Mouse (Mus musculus): Measurements from ENCODE around the gene Ttc27. TPM values are rescaled to one million over a fixed set of nuclear protein-coding genes. Genes with fewer than 3 reads are reported as not detected.

Gene Ttc27
- total and polyA plus RNA-seq, 3 experiments, result 52.9 to 92.9 (median 70.3) TPM

DNA sequence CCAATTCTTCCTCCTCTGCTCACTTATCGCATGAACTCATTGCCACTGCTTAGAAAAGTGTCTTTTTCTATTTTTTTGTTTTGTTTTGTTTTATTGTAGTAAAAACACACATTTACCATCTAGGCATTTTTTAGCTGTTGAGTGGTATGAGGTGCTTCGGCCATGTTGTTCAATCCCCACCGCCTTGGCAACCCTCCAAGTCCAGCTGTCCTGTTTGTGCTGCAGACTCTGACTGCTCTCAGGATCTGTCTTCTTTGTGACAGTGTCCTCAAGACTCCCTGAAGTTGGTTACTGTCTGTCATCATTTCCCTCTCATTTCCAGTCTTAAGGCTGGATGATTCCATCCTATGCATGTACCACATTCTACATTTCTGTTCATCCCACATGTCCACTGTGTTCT is 132.7 kb downstream of the Ttc27 start:
- Histone ChIP-seq H3K4me1 (ENCODE audit: control insufficient read depth in 1 of 2, insufficient read depth in 2 of 2) (peaks cover 0 to 5% of the 10 kb centered on the region in 2 experiments; a peak in 1 of 4 replicates), H3K4me2 (ENCODE audit: insufficient read depth, low read depth, poor library complexity, severe bottlenecking) (no peak overlapping the region), H3K36me3 (replicated peaks in 1 of 2; ENCODE audit: control insufficient read depth in 1 of 2, insufficient read depth in 1 of 2, low read length in 1 of 2) (peaks cover 6 to 38% of the 10 kb centered on the region in 2 experiments), H3K9me3 (replicated peaks; ENCODE audit: low read length) (no peaks in the 10 kb centered on the region), H3K27ac (ENCODE audit: insufficient read depth, low read depth) (no peak overlapping the region), H3K27me3 (replicated peaks) (no peaks in the 10 kb centered on the region), H3K4me3 (replicated peaks in 1 of 3; ENCODE audit: low read depth in 2 of 3, low read length in 2 of 3, poor library complexity in 1 of 3) (no peak overlapping the region), H3K79me2 (replicated peaks; ENCODE audit: control insufficient read depth, extremely low read depth, insufficient read depth, poor library complexity, severe bottlenecking) (no peaks in the 10 kb centered on the region), H3K9ac (ENCODE audit: insufficient read depth, low read depth) (no peak overlapping the region)
- in situ Hi-C loops (cut with MboI; ENCODE audit: low pct_ligation_motif_present, low pct_unique_long_range_greater_than_20kb, low sequenced_read_pairs) (no loop called here), dilution Hi-C loops (cut with MboI; ENCODE audit: extremely low pct_ligation_motif_present, extremely low pct_unique_long_range_greater_than_20kb, low sequenced_read_pairs) (no loop called here)
- TF ChIP-seq ETS1 (conservative IDR thresholded peaks at IDR 0.05; ENCODE audit: low read depth, low read length) (no peak), MAZ (IDR thresholded peaks at IDR 0.05; ENCODE audit: low read depth, low read length) (no peak), NRF1 (IDR thresholded peaks at IDR 0.05; ENCODE audit: low read depth, low read length) (no peak), USF1 (IDR thresholded peaks at IDR 0.05; ENCODE audit: low read depth, low read length) (no peak), HCFC1 (IDR thresholded peaks at IDR 0.05; ENCODE audit: low read depth, low read length) (no peak), ELF1 (IDR thresholded peaks at IDR 0.05; ENCODE audit: low read depth, low read length) (no peak), PAX5 (IDR thresholded peaks at IDR 0.05; ENCODE audit: low read length) (no peak), USF2 (conservative IDR thresholded peaks at IDR 0.05; ENCODE audit: low read depth, low read length) (no peak), RCOR1 (conservative IDR thresholded peaks at IDR 0.05; ENCODE audit: low read depth, low read length) (no peak), JUN (IDR thresholded peaks at IDR 0.05; ENCODE audit: insufficient read depth, low read depth, low read length) (no peak), SMC3 (IDR thresholded peaks at IDR 0.05; ENCODE audit: low read depth, low read length) (no peak), MEF2A (IDR thresholded peaks at IDR 0.05; ENCODE audit: borderline replicate concordance, low read depth, low read length) (no peak), KAT2A (IDR thresholded peaks at IDR 0.05; ENCODE audit: insufficient replicate concordance, low read length) (no peak), CTCF (conservative IDR thresholded peaks at IDR 0.05 in 1 of 2, IDR thresholded peaks at IDR 0.05 in 1 of 2; ENCODE audit: low read depth in 2 of 2, low read length in 2 of 2) (no peak), CHD1 (IDR thresholded peaks at IDR 0.05; ENCODE audit: low read depth, low read length) (no peak), NELFE (IDR thresholded peaks at IDR 0.05; ENCODE audit: low read depth, low read length) (no peak), IRF4 (IDR thresholded peaks at IDR 0.05; ENCODE audit: low read depth, low read length) (no peak), POLR2A (IDR thresholded peaks at IDR 0.05; ENCODE audit: low read depth, low read length) (no peak)
- DNase-seq (ENCODE audit: extremely low read depth), result no peak

DNA sequence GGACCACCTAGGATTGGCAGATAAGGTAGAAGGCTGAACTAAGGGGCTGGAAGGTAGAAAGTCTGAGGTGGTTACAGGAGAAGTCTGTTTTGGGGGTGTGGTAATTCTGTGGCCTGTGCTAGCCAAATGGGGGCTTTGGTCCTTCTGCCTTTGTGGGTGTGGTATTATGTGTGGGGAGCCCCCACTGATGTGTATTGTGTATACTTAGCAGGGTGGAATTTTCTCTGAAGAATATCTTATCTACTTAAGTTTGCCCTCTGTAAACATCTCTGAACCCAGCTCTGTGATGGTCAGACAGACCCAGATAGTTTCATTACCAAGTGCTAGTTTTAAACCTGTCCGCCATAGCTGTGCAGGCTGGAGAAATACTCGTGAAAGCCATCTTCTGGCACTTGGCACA is 141.8 kb downstream of the Ttc27 start:
- Histone ChIP-seq H3K4me1 (ENCODE audit: control insufficient read depth in 1 of 2, insufficient read depth in 2 of 2) (peaks cover 0 to 35% of the 10 kb centered on the region in 2 experiments; a peak in 2 of 4 replicates), H3K79me2 (replicated peaks; ENCODE audit: control insufficient read depth, extremely low read depth, insufficient read depth, poor library complexity, severe bottlenecking) (no peaks in the 10 kb centered on the region), H3K4me3 (replicated peaks in 1 of 3; ENCODE audit: low read depth in 2 of 3, low read length in 2 of 3, poor library complexity in 1 of 3) (no peak overlapping the region), H3K27ac (ENCODE audit: insufficient read depth, low read depth) (no peak overlapping the region), H3K36me3 (replicated peaks in 1 of 2; ENCODE audit: control insufficient read depth in 1 of 2, insufficient read depth in 1 of 2, low read length in 1 of 2) (peaks cover 23 to 76% of the 10 kb centered on the region in 2 experiments), H3K27me3 (replicated peaks) (no peaks in the 10 kb centered on the region), H3K4me2 (ENCODE audit: insufficient read depth, low read depth, poor library complexity, severe bottlenecking) (no peak overlapping the region), H3K9ac (ENCODE audit: insufficient read depth, low read depth) (no peak overlapping the region), H3K9me3 (replicated peaks; ENCODE audit: low read length) (no peaks in the 10 kb centered on the region)
- DNase-seq (ENCODE audit: extremely low read depth), result no peak
- in situ Hi-C loops (cut with MboI; ENCODE audit: low pct_ligation_motif_present, low pct_unique_long_range_greater_than_20kb, low sequenced_read_pairs) (no loop called here), dilution Hi-C loops (cut with MboI; ENCODE audit: extremely low pct_ligation_motif_present, extremely low pct_unique_long_range_greater_than_20kb, low sequenced_read_pairs) (no loop called here)
- TF ChIP-seq JUN (IDR thresholded peaks at IDR 0.05; ENCODE audit: insufficient read depth, low read depth, low read length), result no peak
- no peak for TF ChIP-seq NRF1 (IDR thresholded peaks at IDR 0.05; ENCODE audit: low read depth, low read length)

All from CH12.LX (cell line).